ENCODE assay signal across 26 mouse cellular contexts in the genomic region with DNA sequence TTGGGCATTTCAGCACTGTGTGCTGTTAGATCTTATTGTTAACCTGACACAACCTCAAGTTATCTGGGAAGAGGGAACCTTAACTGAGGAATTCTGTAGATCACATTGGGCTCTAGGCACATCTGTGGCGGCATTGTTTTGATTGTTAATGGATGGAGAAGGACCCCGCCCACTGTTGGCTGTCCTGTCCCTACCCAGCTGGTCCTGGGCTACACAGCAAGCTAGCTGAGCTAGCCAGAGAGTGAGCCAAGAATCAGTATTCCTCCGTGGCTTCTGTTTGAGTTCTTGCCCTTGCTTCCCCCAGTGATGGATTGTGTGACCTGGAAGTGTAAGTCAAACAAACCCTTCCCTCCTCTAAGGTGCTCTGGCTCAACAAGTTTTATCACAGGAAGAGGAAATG.
DNase-seq lines count a peak whose midpoint lies in the region; ATAC-seq and TF ChIP-seq lines count a peak whose summit lies in the region.
"Had no signal": no experiment of that assay in that cellular context is flagged by ENCODE, and none has a peak within 500 bp of the region (broad histone marks: within the 10 kb centered on the region; RNA-seq: fewer than 3 reads in every experiment).

No protein-coding gene starts in this region.

- peaks cover 53% of the 10 kb centered on the region for H3K4me1 ChIP-seq in heart, embryonic 11.5 days (ENCODE audit: control insufficient read depth, insufficient read depth, low read length)
- H3K4me1 ChIP-seq in hindbrain, postnatal 0 days (ENCODE audit: insufficient read depth, low read length), result no peaks in the 10 kb centered on the region
- H3K4me1 ChIP-seq in hindbrain, embryonic 11.5 days (replicated peaks; ENCODE audit: control insufficient read depth, insufficient read depth, low read length), result no peaks in the 10 kb centered on the region
- H3K4me1 ChIP-seq in lung, embryonic 14.5 days (ENCODE audit: insufficient read depth), result peaks cover 10% of the 10 kb centered on the region; the same call in 1 of the 2 replicates
- H3K4me1 ChIP-seq: liver, embryonic 12.5 days had no signal

- 24% methylated on average over 3 of the region's 3 CpGs for WGBS in heart, embryonic 11.5 days (ENCODE audit: insufficient replicate concordance)
- 57% methylated on average over 3 of the region's 3 CpGs for WGBS in hindbrain, postnatal 0 days
- WGBS in hindbrain, embryonic 11.5 days, result 49% methylated on average over 3 of the region's 3 CpGs
- WGBS in lung, embryonic 14.5 days, result 15% methylated on average over 3 of the region's 3 CpGs

- H3K27ac ChIP-seq in heart, embryonic 11.5 days (ENCODE audit: low read depth, low read length), result peak overlapping the region; percentile 70
- H3K27ac ChIP-seq in hindbrain, postnatal 0 days, result no peak overlapping the region
- H3K27ac ChIP-seq in hindbrain, embryonic 11.5 days (ENCODE audit: low read depth, low read length), result no peak overlapping the region
- H3K27ac ChIP-seq in lung, embryonic 14.5 days (ENCODE audit: low read depth), result no peak overlapping the region
- H3K27ac ChIP-seq: embryonic facial prominence, embryonic 12.5 days; limb, embryonic 13.5 days; liver, embryonic 12.5 days; stomach, postnatal 0 days had no signal

- DNase-seq in heart, postnatal 36 days, result no peak
- DNase-seq in hindbrain, postnatal 0 days (ENCODE audit: low spot score), result peak; percentile 24
- no peak for DNase-seq in hindbrain, embryonic 11.5 days (ENCODE audit: low spot score)
- peak; percentile 48 for DNase-seq in lung, embryonic 14.5 days
- DNase-seq in lung, postnatal 25 days (ENCODE audit: low spot score), result no peak
- no peak for DNase-seq in right cerebral cortex, postnatal 36 days (ENCODE audit: low spot score in 2 of 2)
- DNase-seq: adrenal gland, adult 8-10 months; cerebellum, adult 11-12 months; cerebellum, postnatal 36 days; forebrain, postnatal 0 days; gastrocnemius, postnatal 36 days; kidney, adult 11 months; kidney, postnatal 36 days; layer of hippocampus, postnatal 36 days; lung, adult 18-20 months; lung, postnatal 4 days; midbrain, embryonic 14.5 days; thymus, adult 2 months; thymus, postnatal 4 days had no signal

- no peaks in the 10 kb centered on the region for H3K9me3 ChIP-seq in heart, embryonic 11.5 days (replicated peaks; ENCODE audit: control insufficient read depth, low read length)
- no peaks in the 10 kb centered on the region for H3K9me3 ChIP-seq in hindbrain, postnatal 0 days (ENCODE audit: low read length)
- no peaks in the 10 kb centered on the region for H3K9me3 ChIP-seq in hindbrain, embryonic 11.5 days (ENCODE audit: control insufficient read depth, low read length)
- no peaks in the 10 kb centered on the region for H3K9me3 ChIP-seq in lung, embryonic 14.5 days (ENCODE audit: low read depth, low read length)
- H3K9me3 ChIP-seq: embryonic facial prominence, embryonic 12.5 days; limb, embryonic 13.5 days; liver, embryonic 12.5 days had no signal

- H3K4me3 ChIP-seq in heart, embryonic 11.5 days (ENCODE audit: low read depth, low read length), result no peak overlapping the region
- no peak overlapping the region for H3K4me3 ChIP-seq in hindbrain, postnatal 0 days (ENCODE audit: low read length)
- H3K4me3 ChIP-seq in hindbrain, embryonic 11.5 days (ENCODE audit: low read depth, low read length), result no peak overlapping the region
- H3K4me3 ChIP-seq in lung, embryonic 14.5 days (ENCODE audit: low read depth, low read length), result no peak overlapping the region
- H3K4me3 ChIP-seq: embryonic facial prominence, embryonic 12.5 days; limb, embryonic 13.5 days; liver, embryonic 12.5 days had no signal

- H3K36me3 ChIP-seq in heart, embryonic 11.5 days (ENCODE audit: control insufficient read depth, insufficient read depth, low read length), result no peaks in the 10 kb centered on the region
- H3K36me3 ChIP-seq in hindbrain, postnatal 0 days (ENCODE audit: insufficient read depth, low read length), result no peaks in the 10 kb centered on the region
- no peaks in the 10 kb centered on the region for H3K36me3 ChIP-seq in hindbrain, embryonic 11.5 days (ENCODE audit: control insufficient read depth, insufficient read depth, low read length)
- no peaks in the 10 kb centered on the region for H3K36me3 ChIP-seq in lung, embryonic 14.5 days (ENCODE audit: insufficient read depth)
- H3K36me3 ChIP-seq: embryonic facial prominence, embryonic 12.5 days; limb, embryonic 13.5 days; liver, embryonic 12.5 days had no signal

- H3K4me2 ChIP-seq in heart, embryonic 11.5 days, result peak overlapping the region; percentile 27
- H3K4me2 ChIP-seq in hindbrain, postnatal 0 days (ENCODE audit: low read depth, low read length), result no peak overlapping the region
- no peak overlapping the region for H3K4me2 ChIP-seq in hindbrain, embryonic 11.5 days (replicated peaks; ENCODE audit: low read depth, low read length)
- no peak overlapping the region for H3K4me2 ChIP-seq in lung, embryonic 14.5 days
- H3K4me2 ChIP-seq: embryonic facial prominence, embryonic 12.5 days; limb, embryonic 13.5 days; liver, embryonic 12.5 days had no signal

- no peaks in the 10 kb centered on the region for H3K27me3 ChIP-seq in heart, embryonic 11.5 days (ENCODE audit: control insufficient read depth, insufficient read depth, low read length)
- H3K27me3 ChIP-seq in hindbrain, postnatal 0 days (ENCODE audit: insufficient read depth, low read length), result no peaks in the 10 kb centered on the region
- H3K27me3 ChIP-seq in hindbrain, embryonic 11.5 days (ENCODE audit: control insufficient read depth, insufficient read depth, low read length), result no peaks in the 10 kb centered on the region
- no peaks in the 10 kb centered on the region for H3K27me3 ChIP-seq in lung, embryonic 14.5 days (ENCODE audit: insufficient read depth, low read length)
- H3K27me3 ChIP-seq: embryonic facial prominence, embryonic 12.5 days; liver, embryonic 12.5 days had no signal

- intact Hi-C loops in heart, postnatal 36 days (cut with DNase I), result no loop called here

- no peak for TF ChIP-seq CTCF in hindbrain, postnatal 0 days (IDR thresholded peaks at IDR 0.05; ENCODE audit: low read depth)
- TF ChIP-seq CTCF in lung, embryonic 14.5 days (IDR thresholded peaks at IDR 0.05; ENCODE audit: low read depth), result no peak

- H3K9ac ChIP-seq in heart, embryonic 11.5 days (ENCODE audit: low read depth, low read length), result no peak overlapping the region
- no peak overlapping the region for H3K9ac ChIP-seq in hindbrain, postnatal 0 days (replicated peaks; ENCODE audit: low read length)
- H3K9ac ChIP-seq in hindbrain, embryonic 11.5 days (ENCODE audit: low read depth, low read length), result no peak overlapping the region
- H3K9ac ChIP-seq in lung, embryonic 14.5 days, result no peak overlapping the region
- H3K9ac ChIP-seq: embryonic facial prominence, embryonic 12.5 days; forebrain, postnatal 0 days; limb, embryonic 13.5 days; liver, embryonic 12.5 days had no signal

- ATAC-seq in heart, embryonic 11.5 days (replicated peaks; ENCODE audit: insufficient number of reproducible peaks, low FRiP score, low TSS enrichment), result no peak
- ATAC-seq in hindbrain, postnatal 0 days, result no peak
- no peak for ATAC-seq in hindbrain, embryonic 11.5 days (ENCODE audit: low FRiP score)
- ATAC-seq in lung, embryonic 14.5 days (ENCODE audit: insufficient read depth), result peak; percentile 54; the same call in 1 of the 2 replicates
- ATAC-seq: activated CD4-positive, CD25-positive, alpha-beta regulatory T cell, adult 4 months; forebrain, postnatal 0 days; hindbrain, embryonic 16.5 days; liver, embryonic 12.5 days had no signal

Comparison
In these comparisons a context has a peak if more than half of its experiments do, and no peak if none do; other contexts are left out.
1. DNase-seq: peak in hindbrain, postnatal 0 days (single experiment) and lung, embryonic 14.5 days (single experiment); none in heart, postnatal 36 days (0 of 2), hindbrain, embryonic 11.5 days (single experiment), lung, postnatal 25 days (single experiment) and right cerebral cortex, postnatal 36 days (0 of 2).